Mouse (Mus musculus) thymus, adult 2 months (tissue): ENCODE data around the gene Efna2.

Experiments used
- CTCF ChIP-seq: fragments of 200-500 bp; IDR thresholded peaks from 2 replicates; pipeline ENCODE4 v1.5.1; 2012; ENCODE audit warnings: mild to moderate bottlenecking, control low read depth, low read length, moderate library complexity, borderline replicate concordance; ENCODE audit not compliant: control insufficient read depth, poor library complexity, insufficient read depth; ENCODE audit errors: extremely low read depth
- POLR2A ChIP-seq: fragments of 200-500 bp; IDR thresholded peaks from 2 replicates; pipeline ENCODE4 v1.6.1; 2012; ENCODE audit warnings: mild to moderate bottlenecking, low read length, control low read depth, moderate library complexity; ENCODE audit not compliant: control insufficient read depth, poor library complexity, insufficient read depth; ENCODE audit errors: extremely low read depth

- TF ChIP-seq POLR2A (peak; percentile 100), CTCF (peak; percentile 65; the same call in 1 of the 2 replicates)
Measured at GRCm38 (mm10) chr10:80167460-80168037, 11.7 kb upstream of the Efna2 start.
